Mouse (Mus musculus) midbrain, embryonic 13.5 days (tissue): ENCODE results near the gene Msantd2. TPM values are rescaled to one million over a fixed set of nuclear protein-coding genes. Genes with fewer than 3 reads are reported as not detected.

Experiments
- ATAC-seq: fragments of 200-750 bp; cut with Nextera tagmentation; 2 replicates; pipeline ENCODE4 v1.8.0; 2017; ENCODE audit warnings: mild to moderate bottlenecking, moderate TSS enrichment, moderate library complexity
- H3K27ac ChIP-seq: fragments of 300-500 bp; sonication (generic); 2 replicates; pipeline ENCODE4 v1.5.1; 2015; ENCODE audit warnings: inconsistent platforms, mild to moderate bottlenecking, moderate library complexity
- H3K27me3 ChIP-seq: fragments of 300-500 bp; sonication (generic); 2 replicates; pipeline ENCODE4 v1.6.1; 2015; ENCODE audit warnings: mild to moderate bottlenecking, inconsistent platforms
- H3K36me3 ChIP-seq: fragments of 300-500 bp; sonication (generic); 2 replicates; pipeline ENCODE4 v1.6.1; 2015; ENCODE audit warnings: mild to moderate bottlenecking, inconsistent platforms
- H3K4me1 ChIP-seq: fragments of 300-500 bp; sonication (generic); replicated peaks from 2 replicates; pipeline ENCODE4 v1.6.1; 2015; ENCODE audit warnings: inconsistent platforms
- H3K4me2 ChIP-seq: fragments of 300-500 bp; sonication (generic); replicated peaks from 2 replicates; pipeline ENCODE4 v1.6.1; 2015; ENCODE audit warnings: moderate library complexity, mild to moderate bottlenecking, inconsistent platforms
- H3K4me3 ChIP-seq: fragments of 300-500 bp; sonication (generic); replicated peaks from 2 replicates; pipeline ENCODE4 v1.5.1; 2015; ENCODE audit warnings: mild to moderate bottlenecking, inconsistent platforms
- H3K9ac ChIP-seq: fragments of 300-500 bp; sonication (generic); replicated peaks from 2 replicates; pipeline ENCODE4 v1.6.1; 2015; ENCODE audit warnings: mild to moderate bottlenecking, inconsistent platforms
- H3K9me3 ChIP-seq: fragments of 300-500 bp; sonication (generic); 2 replicates; pipeline ENCODE4 v1.6.1; 2016; ENCODE audit warnings: mild to moderate bottlenecking, inconsistent platforms
- WGBS: fragments of 180-500 bp; shearing (Covaris S2); methylation state at CpG from one replicate; pipeline ENCODE4 v1.1.7; 2015; 5-methylcytosine and 5-hydroxymethylcytosine counted together
- polyA plus RNA-seq: library from polyadenylated mRNA; unstranded; fragments of >200 nt; fragmentation: Nextera tagmentation; extraction: Ambion mirVana; gene quantifications from 2 replicates; pipeline ENCODE4 v1.2.1, GENCODE M21; 2015

The Msantd2 gene
- polyA plus RNA-seq, 1 experiment from 2014 or later, result 36.5 TPM

- Histone ChIP-seq H3K4me2 (peak overlapping the region; percentile 57), H3K9ac (peak overlapping the region; percentile 48; the same call in 1 of the 2 replicates), H3K4me1 (peaks cover 21% of the 10 kb centered on the region), H3K9me3 (no peaks in the 10 kb centered on the region), H3K36me3 (no peaks in the 10 kb centered on the region), H3K4me3 (peak overlapping the region; percentile 31), H3K27me3 (peaks cover 80% of the 10 kb centered on the region), H3K27ac (no peak overlapping the region)
- peak; percentile 70 for ATAC-seq
- 0% methylated on average over 29 of the region's 29 CpGs for WGBS
Measured at GRCm38 (mm10) chr9:37544447-37545165, 55.5 kb downstream of the Msantd2 start.

GRCm38 (mm10) chr9:37545166-37545610 lies 56.1 kb downstream of the Msantd2 start:
- peak; percentile 69 for ATAC-seq

GRCm38 (mm10) chr9:37545847-37546452 lies 56.8 kb downstream of the Msantd2 start:
- Histone ChIP-seq H3K4me2 (peak overlapping the region; percentile 57), H3K36me3 (no peaks in the 10 kb centered on the region), H3K4me3 (peak overlapping the region; percentile 17; the same call in 1 of the 2 replicates), H3K9ac (0 out of 2 replicates have a peak overlapping the region, but pooled peaks have one; percentile 32), H3K4me1 (peaks cover 21% of the 10 kb centered on the region), H3K27ac (no peak overlapping the region), H3K9me3 (no peaks in the 10 kb centered on the region), H3K27me3 (peaks cover 91% of the 10 kb centered on the region)
- ATAC-seq, result peak; percentile 13; the same call in 1 of the 2 replicates
- 7% methylated on average over 27 of the region's 27 CpGs for WGBS

More at GRCm38 (mm10) chr9:37545166-37545610, 56.1 kb downstream of the Msantd2 start:
- H3K9me3 ChIP-seq, result no peaks in the 10 kb centered on the region
- peaks cover 21% of the 10 kb centered on the region for H3K4me1 ChIP-seq
- H3K4me3 ChIP-seq, result peak overlapping the region; percentile 31
- no peak overlapping the region for H3K27ac ChIP-seq
- H3K36me3 ChIP-seq, result no peaks in the 10 kb centered on the region
- H3K4me2 ChIP-seq, result peak overlapping the region; percentile 57
- H3K27me3 ChIP-seq, result peaks cover 86% of the 10 kb centered on the region
- peak overlapping the region; percentile 48; the same call in 1 of the 2 replicates for H3K9ac ChIP-seq
- WGBS, result 6% methylated on average over 17 of the region's 17 CpGs

- H3K4me1 ChIP-seq, result peaks cover 24% of the 10 kb centered on the region
- no peak for ATAC-seq
- H3K36me3 ChIP-seq, result no peaks in the 10 kb centered on the region
- WGBS, result 80% methylated on average over 1 of the region's 1 CpGs
- no peak overlapping the region for H3K4me3 ChIP-seq
- no peak overlapping the region for H3K9ac ChIP-seq
- H3K27me3 ChIP-seq, result peaks cover 95% of the 10 kb centered on the region
- H3K9me3 ChIP-seq, result no peaks in the 10 kb centered on the region
- no peak overlapping the region for H3K27ac ChIP-seq
- H3K4me2 ChIP-seq, result no peak overlapping the region
Measured at GRCm38 (mm10) chr9:37546889-37547288, 57.8 kb downstream of the Msantd2 start.

- H3K4me1 ChIP-seq, result peaks cover 25% of the 10 kb centered on the region
- no peak overlapping the region for H3K27ac ChIP-seq
- 59% methylated on average over 1 of the region's 1 CpGs for WGBS
- peaks cover 96% of the 10 kb centered on the region for H3K27me3 ChIP-seq
- H3K4me3 ChIP-seq, result no peak overlapping the region
- no peak overlapping the region for H3K9ac ChIP-seq
- ATAC-seq, result no peak
- H3K9me3 ChIP-seq, result no peaks in the 10 kb centered on the region
- H3K36me3 ChIP-seq, result no peaks in the 10 kb centered on the region
- H3K4me2 ChIP-seq, result no peak overlapping the region
Measured at GRCm38 (mm10) chr9:37550435-37550834, 61.3 kb downstream of the Msantd2 start.

- Histone ChIP-seq H3K9me3 (no peaks in the 10 kb centered on the region), H3K4me3 (peak overlapping the region; percentile 43), H3K4me1 (peaks cover 20% of the 10 kb centered on the region), H3K27me3 (peaks cover 89% of the 10 kb centered on the region), H3K36me3 (no peaks in the 10 kb centered on the region), H3K4me2 (peak overlapping the region; percentile 76), H3K27ac (no peak overlapping the region), H3K9ac (peak overlapping the region; percentile 40)
- no peak; the same call in 1 of the 2 replicates for ATAC-seq
- 1% methylated on average over 23 of the region's 23 CpGs for WGBS
Measured at GRCm38 (mm10) chr9:37551751-37552531, 62.8 kb downstream of the Msantd2 start.

- H3K4me3 ChIP-seq, result peak within 1 kb of the TSS; percentile 43
- H3K4me1 ChIP-seq, result peaks cover 20% of the 10 kb centered on the region
- H3K27ac ChIP-seq, result no peak within 1 kb of the TSS
- H3K9ac ChIP-seq, result peak within 1 kb of the TSS; percentile 40
- peak within 1 kb of the TSS; percentile 76 for H3K4me2 ChIP-seq
- WGBS, result 5% methylated on average over 31 of the region's 31 CpGs
- no peaks in the 10 kb centered on the region for H3K36me3 ChIP-seq
- ATAC-seq, result peak; percentile 90
- H3K9me3 ChIP-seq, result no peaks in the 10 kb centered on the region
- H3K27me3 ChIP-seq, result peaks cover 81% of the 10 kb centered on the region
Measured at GRCm38 (mm10) chr9:37552536-37553293, 63.6 kb downstream of the Msantd2 start, which contains the start of gene Nrgn. Nrgn (minus strand) TSS chr9:37552904.

- WGBS, result 95% methylated on average over 1 of the region's 1 CpGs
- Histone ChIP-seq H3K36me3 (no peaks in the 10 kb centered on the region), H3K9me3 (no peaks in the 10 kb centered on the region), H3K9ac (no peak overlapping the region), H3K4me2 (no peak overlapping the region), H3K27me3 (peaks cover 65% of the 10 kb centered on the region), H3K27ac (no peak overlapping the region), H3K4me1 (peaks cover 20% of the 10 kb centered on the region), H3K4me3 (no peak overlapping the region)
- ATAC-seq, result no peak
Measured at GRCm38 (mm10) chr9:37554279-37554678, 65.2 kb downstream of the Msantd2 start.

GRCm38 (mm10) chr9:37554838-37555748 lies 66.0 kb downstream of the Msantd2 start, which contains the start of gene Siae:
Siae (plus strand) TSS chr9:37555698.
- Histone ChIP-seq H3K27me3 (peaks cover 57% of the 10 kb centered on the region), H3K36me3 (no peaks in the 10 kb centered on the region), H3K4me1 (peaks cover 20% of the 10 kb centered on the region), H3K9me3 (no peaks in the 10 kb centered on the region), H3K9ac (no peak within 1 kb of the TSS), H3K27ac (no peak within 1 kb of the TSS), H3K4me3 (no peak within 1 kb of the TSS), H3K4me2 (no peak within 1 kb of the TSS)
- no peak for ATAC-seq
- 28% methylated on average over 7 of the region's 7 CpGs for WGBS

GRCm38 (mm10) chr9:37556366-37556765 lies 67.2 kb downstream of the Msantd2 start:
- Histone ChIP-seq H3K9ac (no peak overlapping the region), H3K27ac (no peak overlapping the region), H3K4me3 (no peak overlapping the region), H3K27me3 (peaks cover 44% of the 10 kb centered on the region), H3K4me1 (peaks cover 20% of the 10 kb centered on the region), H3K9me3 (no peaks in the 10 kb centered on the region), H3K36me3 (no peaks in the 10 kb centered on the region), H3K4me2 (no peak overlapping the region)
- ATAC-seq, result no peak
- 79% methylated on average over 3 of the region's 3 CpGs for WGBS
